Mouse (Mus musculus) megakaryocyte, embryonic 14.5 days (primary cell): ENCODE data around the gene Mapk7.

Experiments used
- FLI1 ChIP-seq: IDR thresholded peaks from 2 replicates; pipeline ENCODE4 v1.6.1; 2012; ENCODE audit warnings: low read length, inconsistent platforms, mixed read lengths
- GATA1 ChIP-seq: IDR thresholded peaks from 3 replicates; pipeline ENCODE4 v1.6.1; 2012; ENCODE audit warnings: mixed read lengths, low read length, inconsistent platforms, borderline replicate concordance

DNA sequence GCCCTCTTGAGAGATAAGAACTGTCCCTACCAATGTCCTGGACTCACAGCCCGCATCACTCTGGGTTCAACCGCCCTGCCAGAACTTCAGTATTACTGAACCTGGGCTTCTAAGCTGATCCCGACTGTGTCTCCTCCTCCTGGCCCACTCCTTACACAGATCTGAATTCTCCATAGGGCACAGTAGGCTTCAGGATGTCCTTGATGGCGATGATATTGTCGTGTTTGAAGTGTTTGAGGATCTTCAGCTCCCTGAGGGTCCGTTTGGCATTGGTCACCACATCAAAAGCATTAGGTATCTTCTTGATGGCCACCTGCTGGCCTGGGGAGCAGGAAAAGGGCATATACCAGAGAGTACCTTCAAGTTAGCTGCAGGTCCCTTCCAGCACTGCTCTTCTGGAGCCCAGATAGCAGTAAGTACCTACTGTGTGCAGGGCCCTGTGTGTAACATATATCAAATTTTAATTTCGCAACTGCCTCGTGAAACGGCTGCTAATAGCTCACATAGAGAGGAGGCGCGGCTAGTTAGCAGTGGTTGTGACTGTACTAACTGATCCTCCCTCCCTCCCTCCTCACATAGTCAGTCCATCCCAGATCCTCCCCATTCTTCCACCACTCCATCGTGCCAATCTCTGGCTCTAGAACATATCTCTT lies 1.3 kb downstream of the Mapk7 start:
- TF ChIP-seq FLI1 (no peak), GATA1 (no peak)
